Mouse (Mus musculus): ENCODE measurements at regions not wholly inside any gene's neighbourhood (a gene's known extent, or its start where the extent isn't known, plus 50 kb on each side); places are given as distances from the start of the nearest gene placed in this dataset.
"Not testable (repeated sequence)": the region's sequence is repeated elsewhere in the genome, so short reads cannot be mapped to it uniquely, and the experiment has no call there.

- Histone ChIP-seq H3K9me3 (no peaks in the 10 kb centered on the region), H3K4me2 (no peak overlapping the region), H3K4me3 (no peak overlapping the region), H3K27me3 (no peaks in the 10 kb centered on the region), H3K27ac (replicated peaks) (no peak overlapping the region), H3K36me3 (no peaks in the 10 kb centered on the region), H3K4me1 (replicated peaks) (peaks cover 19% of the 10 kb centered on the region), H3K9ac (no peak overlapping the region)
- no peak for ATAC-seq (ENCODE audit: low FRiP score, low read depth)
- WGBS = 81% methylated on average over 5 of the region's 7 CpGs
These were observed 106.4 kb downstream of the Dad1 start for GRCm38 (mm10) chr14:54147546-54147945.

DNA sequence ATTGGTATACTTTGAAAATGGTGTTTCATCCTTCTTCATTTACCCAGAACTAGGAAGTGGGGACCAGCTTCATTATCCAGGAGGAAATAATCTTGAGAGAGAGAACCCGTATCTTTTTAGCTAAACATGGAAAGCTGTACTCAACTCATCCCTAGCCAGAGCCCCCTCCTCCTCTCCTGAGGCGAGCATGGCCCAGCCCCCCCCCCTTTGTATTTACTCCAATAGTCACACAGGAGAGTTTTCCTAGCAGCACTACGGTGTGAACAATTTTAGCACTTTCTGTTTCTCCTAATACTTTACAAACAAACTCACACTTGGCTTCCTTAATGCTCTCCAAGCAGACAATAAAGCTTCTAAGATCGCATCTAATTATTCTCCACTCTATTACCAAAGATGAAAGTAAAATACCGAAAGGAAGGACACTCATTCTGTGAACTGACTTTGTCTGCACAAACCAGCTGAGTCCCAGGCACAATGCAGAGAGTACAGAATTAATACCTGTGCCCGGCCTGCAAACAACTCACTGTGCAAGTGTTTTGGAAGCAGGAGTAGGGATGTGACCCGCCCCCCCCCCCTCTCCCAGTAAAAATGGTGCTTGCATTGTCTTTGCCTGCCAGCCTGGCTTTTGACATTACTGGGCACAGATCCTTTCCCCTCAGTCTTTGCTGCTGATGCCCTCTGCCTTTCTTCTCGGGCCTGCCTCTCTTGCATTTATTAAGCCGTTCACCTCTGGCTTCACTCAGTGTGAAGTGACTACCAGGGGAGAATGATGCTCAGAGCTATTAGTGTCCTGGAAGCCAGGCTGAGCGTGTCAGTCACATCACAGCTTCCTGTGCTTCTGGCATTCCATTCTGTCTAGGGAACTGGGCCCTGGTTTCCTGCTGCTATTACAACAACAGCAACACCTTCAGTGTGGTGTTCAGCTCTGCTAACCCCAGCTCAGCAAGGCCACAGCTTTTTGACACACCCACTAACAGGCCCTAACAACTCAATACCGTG, 107.9 kb downstream of the Dad1 start:
- H3K4me3 ChIP-seq = no peak overlapping the region
- H3K9ac ChIP-seq = no peak overlapping the region
- ATAC-seq (ENCODE audit: low FRiP score, low read depth) = peak; percentile 61; the same call in 1 of the 2 replicates
- 26% methylated on average over 11 of the region's 11 CpGs for WGBS
- no peaks in the 10 kb centered on the region for H3K9me3 ChIP-seq
- peak overlapping the region; percentile 65 for H3K27ac ChIP-seq (replicated peaks)
- H3K36me3 ChIP-seq = no peaks in the 10 kb centered on the region
- H3K4me2 ChIP-seq = no peak overlapping the region
- H3K27me3 ChIP-seq = no peaks in the 10 kb centered on the region
- peaks cover 19% of the 10 kb centered on the region for H3K4me1 ChIP-seq (replicated peaks)

DNA sequence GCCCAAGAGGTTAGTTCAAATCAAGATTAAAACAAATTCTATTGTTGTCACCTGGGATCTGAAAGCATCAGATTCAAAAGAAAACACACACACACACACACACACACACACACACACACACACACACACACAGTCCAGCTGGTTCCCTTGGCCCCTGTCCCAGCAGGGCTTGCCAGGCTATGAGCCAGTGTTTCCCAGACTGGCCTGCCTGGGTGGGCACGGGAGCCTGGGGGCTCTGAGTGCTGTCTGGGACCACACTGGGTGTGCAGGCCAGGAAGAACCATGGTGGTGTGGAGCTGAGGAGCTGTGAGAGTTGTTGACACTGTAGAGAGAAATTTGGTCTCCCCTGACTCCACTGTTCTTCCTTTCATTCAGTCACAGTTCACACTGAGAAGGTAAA, 110.1 kb downstream of the Dad1 start:
- Histone ChIP-seq H3K4me2 (no peak overlapping the region), H3K4me1 (replicated peaks) (peaks cover 19% of the 10 kb centered on the region), H3K9me3 (no peaks in the 10 kb centered on the region), H3K9ac (no peak overlapping the region), H3K36me3 (no peaks in the 10 kb centered on the region), H3K4me3 (no peak overlapping the region), H3K27me3 (no peaks in the 10 kb centered on the region), H3K27ac (replicated peaks) (peak overlapping the region; percentile 53; the same call in 1 of the 2 replicates)
- peak; percentile 82 for ATAC-seq (ENCODE audit: low FRiP score, low read depth)
- 38% methylated on average over 1 of the region's 1 CpGs for WGBS

- no peak overlapping the region for H3K4me3 ChIP-seq
- no peak overlapping the region for H3K27ac ChIP-seq (replicated peaks)
- no peak overlapping the region for H3K9ac ChIP-seq
- H3K4me2 ChIP-seq = no peak overlapping the region
- ATAC-seq (ENCODE audit: low FRiP score, low read depth) = no peak
- no peaks in the 10 kb centered on the region for H3K27me3 ChIP-seq
- H3K4me1 ChIP-seq (replicated peaks) = no peaks in the 10 kb centered on the region
- no peaks in the 10 kb centered on the region for H3K36me3 ChIP-seq
- no peaks in the 10 kb centered on the region for H3K9me3 ChIP-seq
- 94% methylated on average over 3 of the region's 3 CpGs for WGBS
These were observed 115.6 kb downstream of the Dad1 start for GRCm38 (mm10) chr14:54138288-54138687.

- ATAC-seq (ENCODE audit: low FRiP score, low read depth) = no peak
These were observed 117.4 kb downstream of the Dad1 start for GRCm38 (mm10) chr14:54136538-54136937.

DNA sequence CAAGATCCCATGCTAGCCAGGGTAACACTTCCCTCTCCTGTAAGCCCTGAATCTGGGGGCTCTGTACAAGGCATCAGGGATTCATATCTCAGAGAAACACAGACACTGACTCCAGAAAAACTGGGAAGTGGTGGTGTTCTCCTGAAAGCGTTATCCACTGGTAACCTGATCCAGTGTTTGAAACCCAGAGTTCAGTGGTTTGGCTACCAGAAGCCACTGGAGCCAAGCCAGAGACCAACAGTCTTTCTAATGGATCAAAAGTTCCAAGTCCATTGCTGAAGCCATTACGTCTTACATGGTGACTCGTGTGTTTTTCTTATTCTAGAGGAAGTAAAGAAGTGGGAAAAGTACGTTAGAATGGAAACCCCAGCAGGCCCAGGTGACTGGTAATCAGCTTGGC, 125.6 kb downstream of the Dad1 start:
- no peak overlapping the region for H3K27ac ChIP-seq (replicated peaks)

More at GRCm38 (mm10) chr14:54136538-54136937, 117.4 kb downstream of the Dad1 start:
- Histone ChIP-seq H3K36me3 (no peaks in the 10 kb centered on the region), H3K4me3 (no peak overlapping the region), H3K9me3 (no peaks in the 10 kb centered on the region), H3K4me2 (no peak overlapping the region), H3K4me1 (replicated peaks) (no peaks in the 10 kb centered on the region), H3K27me3 (no peaks in the 10 kb centered on the region), H3K27ac (replicated peaks) (no peak overlapping the region), H3K9ac (no peak overlapping the region)
- 90% methylated on average over 3 of the region's 3 CpGs for WGBS

GRCm38 (mm10) chr14:54125510-54125909, 128.4 kb downstream of the Dad1 start:
- no peak for ATAC-seq (ENCODE audit: low FRiP score, low read depth)
- Histone ChIP-seq H3K27me3 (no peaks in the 10 kb centered on the region), H3K4me2 (no peak overlapping the region)

More for the DNA sequence above, 125.6 kb downstream of the Dad1 start:
- 84% methylated on average over 4 of the region's 4 CpGs for WGBS
- Histone ChIP-seq H3K9me3 (no peaks in the 10 kb centered on the region), H3K4me3 (no peak overlapping the region), H3K36me3 (no peaks in the 10 kb centered on the region), H3K27me3 (no peaks in the 10 kb centered on the region), H3K4me2 (no peak overlapping the region), H3K9ac (no peak overlapping the region), H3K4me1 (replicated peaks) (0 out of 2 replicates have a peak, but pooled peaks cover 5% of the 10 kb centered on the region)
- ATAC-seq (ENCODE audit: low FRiP score, low read depth) = no peak

DNA sequence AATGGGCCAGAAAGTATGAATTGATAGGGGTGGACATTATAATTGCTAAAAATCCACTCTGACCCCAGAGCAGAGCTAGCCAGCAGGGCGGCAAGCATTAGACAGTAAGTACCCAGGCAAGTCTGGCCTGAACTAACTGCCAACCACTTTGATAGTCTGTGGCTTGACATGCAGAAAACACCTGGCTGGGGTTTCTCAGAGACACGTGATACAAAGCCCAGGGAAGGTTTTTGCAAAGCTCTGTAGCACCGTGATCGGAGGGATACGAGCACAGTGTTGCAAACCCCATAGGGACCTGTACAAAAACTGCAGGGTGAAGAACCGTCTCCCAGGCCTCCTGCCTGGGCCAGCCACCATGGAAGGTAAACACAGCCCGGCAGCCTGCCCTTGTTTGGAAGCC, 131.9 kb downstream of the Dad1 start:
- H3K9me3 ChIP-seq = no peaks in the 10 kb centered on the region
- no peaks in the 10 kb centered on the region for H3K27me3 ChIP-seq
- no peak overlapping the region for H3K4me3 ChIP-seq
- WGBS = 81% methylated on average over 7 of the region's 7 CpGs
- no peak overlapping the region for H3K4me2 ChIP-seq
- no peak overlapping the region for H3K9ac ChIP-seq
- no peak overlapping the region for H3K27ac ChIP-seq (replicated peaks)
- H3K4me1 ChIP-seq (replicated peaks) = 0 out of 2 replicates have a peak, but pooled peaks cover 5% of the 10 kb centered on the region
- H3K36me3 ChIP-seq = no peaks in the 10 kb centered on the region
- no peak for ATAC-seq (ENCODE audit: low FRiP score, low read depth)

More at GRCm38 (mm10) chr14:54125510-54125909, 128.4 kb downstream of the Dad1 start:
- H3K9ac ChIP-seq = no peak overlapping the region
- H3K36me3 ChIP-seq = no peaks in the 10 kb centered on the region
- 0 out of 2 replicates have a peak, but pooled peaks cover 5% of the 10 kb centered on the region for H3K4me1 ChIP-seq (replicated peaks)
- H3K4me3 ChIP-seq = no peak overlapping the region
- H3K9me3 ChIP-seq = no peaks in the 10 kb centered on the region
- H3K27ac ChIP-seq (replicated peaks) = no peak overlapping the region

DNA sequence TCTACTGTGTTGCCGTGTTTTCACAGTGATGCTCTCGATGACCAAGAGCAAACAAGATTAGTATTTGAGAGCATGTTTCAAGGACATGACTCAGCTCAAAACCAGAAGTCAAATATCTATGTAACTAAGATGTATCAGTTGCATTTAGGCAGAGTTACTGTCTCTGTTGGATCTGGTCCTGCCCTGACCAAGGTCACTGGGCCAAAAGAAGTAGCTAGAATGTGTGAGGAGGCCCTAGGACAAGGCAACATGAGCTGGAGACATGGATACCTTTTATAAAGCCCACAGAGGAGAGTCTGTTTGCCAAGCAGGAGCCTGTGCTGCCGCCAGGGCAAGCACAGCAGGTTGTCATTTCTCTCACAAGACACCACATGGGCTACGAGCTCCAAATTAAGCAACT, 132.6 kb downstream of the Dad1 start:
- Histone ChIP-seq H3K36me3 (no peaks in the 10 kb centered on the region), H3K9me3 (no peaks in the 10 kb centered on the region), H3K27ac (replicated peaks) (no peak overlapping the region), H3K4me2 (no peak overlapping the region), H3K9ac (no peak overlapping the region), H3K27me3 (no peaks in the 10 kb centered on the region), H3K4me3 (no peak overlapping the region), H3K4me1 (replicated peaks) (0 out of 2 replicates have a peak, but pooled peaks cover 5% of the 10 kb centered on the region)
- ATAC-seq (ENCODE audit: low FRiP score, low read depth) = no peak
- 83% methylated on average over 4 of the region's 4 CpGs for WGBS

GRCm38 (mm10) chr14:54120194-54120593, 133.7 kb downstream of the Dad1 start:
- H3K36me3 ChIP-seq = no peaks in the 10 kb centered on the region
- no peak overlapping the region for H3K4me2 ChIP-seq
- WGBS = 95% methylated on average over 5 of the region's 5 CpGs
- no peaks in the 10 kb centered on the region for H3K9me3 ChIP-seq
- H3K4me1 ChIP-seq (replicated peaks) = no peaks in the 10 kb centered on the region
- no peaks in the 10 kb centered on the region for H3K27me3 ChIP-seq
- no peak overlapping the region for H3K27ac ChIP-seq (replicated peaks)
- H3K9ac ChIP-seq = no peak overlapping the region
- H3K4me3 ChIP-seq = no peak overlapping the region
- ATAC-seq (ENCODE audit: low FRiP score, low read depth) = no peak

DNA sequence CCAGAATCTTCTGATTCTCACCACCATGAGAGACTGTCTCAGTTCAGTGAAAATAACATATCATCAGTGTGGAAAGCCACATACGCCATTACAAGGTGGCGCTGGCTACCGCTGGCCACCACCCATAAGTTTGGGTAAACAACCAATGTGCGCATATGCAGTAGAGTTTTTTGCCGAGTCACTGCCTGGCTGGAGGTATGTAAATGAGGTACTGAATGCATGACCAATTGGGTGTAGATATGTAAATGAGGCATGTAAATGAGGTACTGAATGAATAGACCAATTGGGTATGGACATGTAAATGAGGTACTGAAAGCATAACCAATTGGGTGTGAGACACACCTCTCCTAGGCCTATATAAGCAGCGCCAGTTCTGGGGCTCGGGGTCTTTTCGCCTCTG, 136.3 kb downstream of the Dad1 start:
- not testable (repeated sequence) for H3K9me3 ChIP-seq; ATAC-seq (ENCODE audit: low FRiP score, low read depth); H3K36me3 ChIP-seq; H3K4me3 ChIP-seq; H3K4me2 ChIP-seq; H3K27me3 ChIP-seq; H3K9ac ChIP-seq; H3K4me1 ChIP-seq (replicated peaks); H3K27ac ChIP-seq (replicated peaks)
- WGBS = 80% methylated on average over 8 of the region's 8 CpGs

GRCm38 (mm10) chr14:54113216-54113615, 140.7 kb downstream of the Dad1 start:
- Histone ChIP-seq H3K4me2 (no peak overlapping the region), H3K9me3 (no peaks in the 10 kb centered on the region), H3K27me3 (no peaks in the 10 kb centered on the region), H3K4me3 (no peak overlapping the region), H3K27ac (replicated peaks) (no peak overlapping the region; the same call in 1 of the 2 replicates), H3K9ac (no peak overlapping the region), H3K4me1 (replicated peaks) (peaks cover 13% of the 10 kb centered on the region), H3K36me3 (no peaks in the 10 kb centered on the region)
- no peak for ATAC-seq (ENCODE audit: low FRiP score, low read depth)
- 57% methylated on average over 2 of the region's 2 CpGs for WGBS
